Mouse (Mus musculus) CH12.LX (cell line): ENCODE measurements at regions not wholly inside any gene's neighbourhood (a gene's known extent, or its start where the extent isn't known, plus 50 kb on each side); places are given as distances from the start of the nearest gene placed in this dataset.

ENCODE experiments used
- CHD2 ChIP-seq: IDR thresholded peaks from 2 replicates; pipeline ENCODE4 v1.6.1; 2011; ENCODE audit warnings: low read length, improper control_type of control experiment
- CTCF ChIP-seq, 2 experiments: IDR thresholded peaks in 1 of 2; conservative IDR thresholded peaks in 1 of 2; 2 replicates each; pipeline ENCODE4 v1.5.1; 2011 to 2012; ENCODE audit warnings: low read depth in 2 of 2, low read length in 2 of 2, improper control_type of control experiment in 1 of 2, inconsistent platforms in 1 of 2, mild to moderate bottlenecking in 1 of 2, moderate library complexity in 1 of 2
- EP300 ChIP-seq: IDR thresholded peaks from 2 replicates; pipeline ENCODE4 v1.6.1; 2011; ENCODE audit warnings: low read length, improper control_type of control experiment
- ETS1 ChIP-seq: conservative IDR thresholded peaks from 2 replicates; pipeline ENCODE4 v1.6.1; 2012; ENCODE audit warnings: low read depth, mild to moderate bottlenecking, inconsistent platforms, low read length, improper control_type of control experiment, moderate library complexity
- GABPA ChIP-seq: IDR thresholded peaks from 2 replicates; pipeline ENCODE4 v1.6.1; 2012; ENCODE audit warnings: low read depth, low read length, improper control_type of control experiment, inconsistent platforms; ENCODE audit not compliant: insufficient replicate concordance
- MAX ChIP-seq: IDR thresholded peaks from 2 replicates; pipeline ENCODE4 v1.6.1; 2011; ENCODE audit warnings: low read length, improper control_type of control experiment
- MYC ChIP-seq: IDR thresholded peaks from 2 replicates; pipeline ENCODE4 v1.6.1; 2011; ENCODE audit warnings: low read depth, mild to moderate bottlenecking, improper control_type of control experiment, low read length
- PAX5 ChIP-seq: IDR thresholded peaks from 2 replicates; pipeline ENCODE4 v1.6.1; 2012; ENCODE audit warnings: low read length, inconsistent platforms, mixed read lengths
- POLR2A ChIP-seq: IDR thresholded peaks from 2 replicates; pipeline ENCODE4 v1.6.1; 2011; ENCODE audit warnings: low read depth, mild to moderate bottlenecking, improper control_type of control experiment, low read length
- TBP ChIP-seq: conservative IDR thresholded peaks from 2 replicates; pipeline ENCODE4 v1.6.1; 2011; ENCODE audit warnings: low read depth, low read length, improper control_type of control experiment
- ZC3H11A ChIP-seq: IDR thresholded peaks from 2 replicates; pipeline ENCODE4 v1.6.1; 2012; ENCODE audit warnings: low read depth, mild to moderate bottlenecking, inconsistent platforms, low read length, improper control_type of control experiment

GRCm38 (mm10) chr7:129190933-129191332, 65.9 kb upstream of the Plpp4 start:
- TF ChIP-seq CTCF (conservative IDR thresholded peaks at IDR 0.05 in 1 of 2, IDR thresholded peaks at IDR 0.05 in 1 of 2; ENCODE audit: low read depth in 2 of 2, low read length in 2 of 2) (no peak), ZC3H11A (no peak), GABPA (no peak), POLR2A (no peak), MAX (no peak), EP300 (no peak), MYC (no peak), ETS1 (no peak), PAX5 (no peak), CHD2 (no peak), TBP (no peak)
